Mouse (Mus musculus) 3134 (cell line): ENCODE data around the gene Vps37c.

Source experiments
- DNase-seq: peaks from one replicate; pipeline ENCODE4 v3.0.0-alpha.2; 2011; ENCODE audit warnings: low spot score; ENCODE audit not compliant: insufficient read length; ENCODE audit errors: extremely low read depth

Vps37c gene

GRCm38 (mm10) chr19:10763381-10764031 is 75.0 kb downstream of the Vps37c start:
- DNase-seq: peak; percentile 53
